Mouse (Mus musculus) liver, embryonic 14.5 days (tissue): ENCODE data around the gene Mapk8ip1.

Source experiments
- CTCF ChIP-seq: IDR thresholded peaks from 2 replicates; pipeline ENCODE4 v1.5.1; 2016; ENCODE audit warnings: antibody characterized with exemption, low read depth, control low read depth
- EP300 ChIP-seq: IDR thresholded peaks from 2 replicates; pipeline ENCODE4 v1.6.1; 2016; ENCODE audit warnings: antibody characterized with exemption, low read depth

DNA sequence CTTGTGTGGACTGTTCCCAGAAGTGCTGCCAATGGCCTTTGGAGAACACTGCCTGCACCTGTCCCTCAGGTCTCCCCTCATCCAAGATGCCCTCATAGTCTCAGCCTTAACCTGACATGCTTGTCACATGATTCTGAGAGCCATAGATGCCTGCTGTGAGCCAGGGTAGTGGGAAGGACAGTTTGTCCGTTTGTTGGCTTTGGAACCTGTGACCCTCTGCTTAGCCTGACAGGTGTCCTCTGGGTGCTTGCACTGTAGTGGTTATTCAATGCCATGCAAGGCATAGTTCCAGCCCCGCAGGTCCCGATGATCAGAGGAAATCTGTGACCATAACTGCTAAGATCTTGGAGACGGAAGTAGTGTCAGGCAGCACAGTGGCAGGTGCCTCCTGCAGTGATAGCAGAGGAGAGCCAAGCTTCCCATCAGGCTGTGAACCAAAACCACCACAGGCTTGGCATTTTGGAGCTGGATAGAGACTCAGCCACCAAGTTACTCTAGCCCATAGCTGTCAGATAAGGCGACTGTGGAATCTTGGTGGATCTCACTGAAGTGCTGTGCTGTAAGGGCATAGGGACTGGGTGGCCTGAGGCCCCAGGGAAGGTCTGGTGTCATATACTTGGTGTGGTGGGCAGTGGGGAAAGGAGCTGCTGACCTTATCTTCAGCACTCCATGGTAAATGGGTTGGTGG lies 19.0 kb downstream of the Mapk8ip1 start, which contains the start of gene 1700029I15Rik:
- TF ChIP-seq EP300 (no peak), CTCF (no peak)
